Mouse (Mus musculus) C2C12 (cell line): ENCODE results near the gene Lhx2. TPM values are rescaled to one million over a fixed set of nuclear protein-coding genes. Genes with fewer than 3 reads are reported as not detected.

ENCODE experiments used
- H3K27me3 ChIP-seq: one replicate; pipeline ENCODE4 v1.6.1; 2011; ENCODE audit not compliant: control insufficient read depth, insufficient read depth, insufficient read length
- H3K36me3 ChIP-seq: one replicate; pipeline ENCODE4 v1.6.1; 2011; ENCODE audit not compliant: control insufficient read depth, insufficient read depth
- H3K4me3 ChIP-seq: one replicate; pipeline ENCODE4 v1.5.1; 2011; ENCODE audit warnings: mild to moderate bottlenecking, control low read depth; ENCODE audit not compliant: poor library complexity, insufficient read depth, severe bottlenecking
- H3K79me2 ChIP-seq: one replicate; pipeline ENCODE4 v1.6.1; 2011; ENCODE audit not compliant: control insufficient read depth, insufficient read depth
- H3K79me3 ChIP-seq: one replicate; pipeline ENCODE4 v1.6.1; 2011; ENCODE audit warnings: low read depth, control low read depth
- H3ac ChIP-seq: one replicate; pipeline ENCODE3; 2011; ENCODE audit warnings: low read depth; ENCODE audit not compliant: control insufficient read depth, insufficient read length
- CEBPB ChIP-seq: IDR thresholded peaks from one replicate; pipeline ENCODE4 v1.6.1; 2011; ENCODE audit warnings: low read depth, mild to moderate bottlenecking, control low read depth, moderate library complexity
- CTCF ChIP-seq: IDR thresholded peaks from one replicate; pipeline ENCODE4 v1.5.1; 2011; ENCODE audit not compliant: control insufficient read depth, insufficient read depth, insufficient read length
- FOSL1 ChIP-seq: IDR thresholded peaks from one replicate; pipeline ENCODE4 v1.8.0; 2011; ENCODE audit warnings: mild to moderate bottlenecking, low read length; ENCODE audit not compliant: poor library complexity, insufficient read depth, severe bottlenecking
- MAX ChIP-seq: IDR thresholded peaks from one replicate; pipeline ENCODE4 v1.6.1; 2011; ENCODE audit warnings: mild to moderate bottlenecking, control low read depth
- MYOD1 ChIP-seq: IDR thresholded peaks from one replicate; pipeline ENCODE4 v1.6.1; 2011; ENCODE audit warnings: low read depth; ENCODE audit not compliant: control insufficient read depth, insufficient read length
- MYOG ChIP-seq: IDR thresholded peaks from one replicate; pipeline ENCODE4 v1.6.1; 2011; ENCODE audit not compliant: control insufficient read depth, insufficient read length; ENCODE audit errors: extremely low read depth
- USF1 ChIP-seq: IDR thresholded peaks from one replicate; pipeline ENCODE4 v1.6.1; 2011; ENCODE audit warnings: low read depth, mild to moderate bottlenecking, control low read depth, moderate library complexity
- polyA plus RNA-seq: library from polyadenylated mRNA; unstranded; fragments of >200 nt; fragmentation: generic; extraction: Trizol; gene quantifications from one replicate; pipeline ENCODE4 v1.2.1, GENCODE M21; 2012; ENCODE audit warnings: missing spikeins

Lhx2 gene
- polyA plus RNA-seq, 1 experiment = 2.8 TPM

- H3K36me3 ChIP-seq = no peaks in the 10 kb centered on the region
- no peaks in the 10 kb centered on the region for H3K79me2 ChIP-seq
- H3K79me3 ChIP-seq = no peaks in the 10 kb centered on the region
- H3ac ChIP-seq = no peak overlapping the region
- no peak for TF ChIP-seq CTCF
- TF ChIP-seq FOSL1 = no peak
- TF ChIP-seq CEBPB = no peak
- no peak for TF ChIP-seq MYOG
- TF ChIP-seq USF1 = no peak
- TF ChIP-seq MAX = no peak
- TF ChIP-seq MYOD1 = no peak
- H3K4me3 ChIP-seq = no peak overlapping the region
- H3K27me3 ChIP-seq = peaks cover 21% of the 10 kb centered on the region
Measured at GRCm38 (mm10) chr2:38313399-38313798, 25.7 kb upstream of the Lhx2 start.

- Histone ChIP-seq H3K36me3 (no peaks in the 10 kb centered on the region), H3ac (no peak overlapping the region), H3K4me3 (no peak overlapping the region), H3K27me3 (peaks cover 32% of the 10 kb centered on the region), H3K79me2 (no peaks in the 10 kb centered on the region), H3K79me3 (no peaks in the 10 kb centered on the region)
- no peak for TF ChIP-seq USF1
- TF ChIP-seq MYOG = no peak
- TF ChIP-seq FOSL1 = no peak
- TF ChIP-seq MAX = no peak
- TF ChIP-seq CTCF = no peak
- TF ChIP-seq MYOD1 = no peak
- TF ChIP-seq CEBPB = no peak
Measured at GRCm38 (mm10) chr2:38319086-38319485, 20.0 kb upstream of the Lhx2 start.

- Histone ChIP-seq H3ac (no peak overlapping the region), H3K79me3 (no peaks in the 10 kb centered on the region), H3K79me2 (no peaks in the 10 kb centered on the region), H3K36me3 (no peaks in the 10 kb centered on the region), H3K4me3 (no peak overlapping the region), H3K27me3 (peaks cover 27% of the 10 kb centered on the region)
- TF ChIP-seq MYOD1 (no peak), USF1 (no peak), FOSL1 (no peak), CEBPB (no peak), MAX (no peak), MYOG (no peak), CTCF (no peak)
Measured at GRCm38 (mm10) chr2:38320911-38321310, 18.2 kb upstream of the Lhx2 start.

- H3ac ChIP-seq = no peak overlapping the region
- TF ChIP-seq MAX = no peak
- no peak for TF ChIP-seq MYOG
- no peak for TF ChIP-seq FOSL1
- TF ChIP-seq CEBPB = no peak
- no peak for TF ChIP-seq USF1
- no peak for TF ChIP-seq MYOD1
- no peak for TF ChIP-seq CTCF
- H3K36me3 ChIP-seq = no peaks in the 10 kb centered on the region
- no peaks in the 10 kb centered on the region for H3K79me2 ChIP-seq
- H3K4me3 ChIP-seq = no peak overlapping the region
- peaks cover 29% of the 10 kb centered on the region for H3K27me3 ChIP-seq
- no peaks in the 10 kb centered on the region for H3K79me3 ChIP-seq
Measured at GRCm38 (mm10) chr2:38323380-38323779, 15.7 kb upstream of the Lhx2 start.

- H3K36me3 ChIP-seq = no peaks in the 10 kb centered on the region
- no peak overlapping the region for H3K4me3 ChIP-seq
- no peak for TF ChIP-seq MAX
- H3ac ChIP-seq = no peak overlapping the region
- no peaks in the 10 kb centered on the region for H3K79me3 ChIP-seq
- H3K27me3 ChIP-seq = peaks cover 10% of the 10 kb centered on the region
- H3K79me2 ChIP-seq = no peaks in the 10 kb centered on the region
Measured at GRCm38 (mm10) chr2:38326671-38327070, 12.4 kb upstream of the Lhx2 start.

GRCm38 (mm10) chr2:38333586-38334119 lies 5.4 kb upstream of the Lhx2 start:
- no peak overlapping the region for H3K4me3 ChIP-seq
- no peak overlapping the region for H3ac ChIP-seq
- no peaks in the 10 kb centered on the region for H3K79me2 ChIP-seq
- TF ChIP-seq USF1 (no peak), CEBPB (no peak), MYOD1 (no peak), CTCF (no peak), MYOG (no peak), MAX (no peak)
- H3K36me3 ChIP-seq = no peaks in the 10 kb centered on the region
- peaks cover 25% of the 10 kb centered on the region for H3K27me3 ChIP-seq
- H3K79me3 ChIP-seq = no peaks in the 10 kb centered on the region
